Mouse (Mus musculus) limb, embryonic 14.5 days (tissue): ENCODE data around the gene Gpatch4. TPM values are rescaled to one million over a fixed set of nuclear protein-coding genes. Genes with fewer than 3 reads are reported as not detected.

Source experiments
- ATAC-seq: fragments of 200-750 bp; cut with Nextera tagmentation; 2 replicates; pipeline ENCODE4 v1.8.0; 2017; ENCODE audit warnings: low read depth, moderate number of reproducible peaks, moderate TSS enrichment; ENCODE audit not compliant: low FRiP score
- DNase-seq: peaks from one replicate; pipeline ENCODE4 v3.0.0-alpha.2; 2015; ENCODE audit warnings: low spot score
- H3K27ac ChIP-seq: fragments of 300-500 bp; sonication (generic); replicated peaks from 2 replicates; pipeline ENCODE4 v1.5.1; 2014; ENCODE audit warnings: low read depth, mild to moderate bottlenecking, low read length, moderate library complexity, mixed read lengths
- H3K27me3 ChIP-seq: fragments of 300-500 bp; sonication (generic); 2 replicates; pipeline ENCODE4 v1.6.1; 2014; ENCODE audit warnings: low read length, mixed read lengths; ENCODE audit not compliant: control insufficient read depth, insufficient read depth
- H3K36me3 ChIP-seq: fragments of 300-500 bp; sonication (generic); 2 replicates; pipeline ENCODE4 v1.6.1; 2014; ENCODE audit warnings: mild to moderate bottlenecking, low read length, moderate library complexity, mixed read lengths; ENCODE audit not compliant: control insufficient read depth, insufficient read depth
- H3K4me1 ChIP-seq: fragments of 300-500 bp; sonication (generic); 2 replicates; pipeline ENCODE4 v1.6.1; 2014; ENCODE audit warnings: antibody characterized with exemption, low read length, mixed read lengths; ENCODE audit not compliant: control insufficient read depth, insufficient read depth
- H3K4me2 ChIP-seq: fragments of 300-500 bp; sonication (generic); replicated peaks from 2 replicates; pipeline ENCODE4 v1.6.1; 2014; ENCODE audit warnings: low read depth, mild to moderate bottlenecking, low read length, moderate library complexity; ENCODE audit not compliant: severe bottlenecking
- H3K4me3 ChIP-seq: fragments of 300-500 bp; sonication (generic); replicated peaks from 2 replicates; pipeline ENCODE4 v1.5.1; 2014; ENCODE audit warnings: low read length
- H3K9ac ChIP-seq: fragments of 300-500 bp; sonication (generic); 2 replicates; pipeline ENCODE4 v1.6.1; 2014; ENCODE audit warnings: mild to moderate bottlenecking, low read depth, low read length, moderate library complexity; ENCODE audit not compliant: severe bottlenecking
- H3K9me3 ChIP-seq: fragments of 300-500 bp; sonication (generic); 2 replicates; pipeline ENCODE4 v1.6.1; 2016; ENCODE audit warnings: low read length; ENCODE audit not compliant: control insufficient read depth
- POLR2A ChIP-seq: fragments of 200-500 bp; IDR thresholded peaks from 2 replicates; pipeline ENCODE4 v1.8.0; 2012; ENCODE audit warnings: inconsistent platforms, mild to moderate bottlenecking, moderate library complexity, borderline replicate concordance; ENCODE audit not compliant: insufficient read depth, insufficient read length; ENCODE audit errors: extremely low read depth
- WGBS: fragments of 180-500 bp; shearing (Covaris S2); extraction: QIAGEN DNeasy Blood & Tissue Kit; methylation state at CpG from one replicate; pipeline ENCODE4 v1.1.7; 2014; 5-methylcytosine and 5-hydroxymethylcytosine counted together
- polyA plus RNA-seq, 2 experiments: library from polyadenylated mRNA; depleted of rRNA in 1 of 2; stranded (reverse) in 1 of 2; unstranded in 1 of 2; fragments of >200 nt; fragmentation: Nextera tagmentation in 1 of 2; extraction: Ambion mirVana in 1 of 2; gene quantifications; 2 replicates each; pipeline versions ENCODE4 v1.2.1 to v1.2.3; 2012 to 2014

Gpatch4 gene
- polyA plus RNA-seq, 2 experiments = 16.2 to 30.2 TPM

DNA sequence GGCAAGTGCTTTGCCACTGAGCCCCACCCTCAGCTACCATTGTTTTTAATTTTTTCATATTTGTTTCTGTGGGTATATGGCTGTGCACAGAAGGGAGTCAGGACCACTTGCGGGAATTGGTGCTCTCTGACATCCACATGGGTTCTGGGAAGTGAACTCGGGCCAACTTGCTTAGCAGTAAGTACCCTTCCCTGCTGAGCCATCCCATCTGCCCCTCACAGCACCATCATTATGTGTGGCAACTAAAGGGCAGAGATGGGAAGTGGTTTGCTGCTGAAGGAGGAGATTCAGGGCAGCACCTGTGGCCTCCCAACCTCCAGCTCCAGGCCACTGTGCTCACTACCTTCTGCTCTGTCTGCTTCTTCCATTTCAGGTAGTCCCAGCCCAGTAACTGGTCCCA, 30.7 kb downstream of the Gpatch4 start:
- ATAC-seq (no peak), DNase-seq (no peak)
- 60% methylated on average over 2 of the region's 2 CpGs for WGBS
- no peak overlapping the region for H3K9ac ChIP-seq
- no peak overlapping the region for H3K27ac ChIP-seq
- H3K9me3 ChIP-seq = no peaks in the 10 kb centered on the region
- H3K4me3 ChIP-seq = no peak overlapping the region
- H3K4me1 ChIP-seq = no peaks in the 10 kb centered on the region
- H3K36me3 ChIP-seq = no peaks in the 10 kb centered on the region
- TF ChIP-seq POLR2A = no peak
- no peaks in the 10 kb centered on the region for H3K27me3 ChIP-seq
- H3K4me2 ChIP-seq = no peak overlapping the region

GRCm38 (mm10) chr3:88074351-88074750, 31.4 kb downstream of the Gpatch4 start:
- Histone ChIP-seq H3K4me3 (no peak overlapping the region), H3K27ac (no peak overlapping the region), H3K27me3 (no peaks in the 10 kb centered on the region), H3K9ac (no peak overlapping the region), H3K4me1 (no peaks in the 10 kb centered on the region), H3K4me2 (no peak overlapping the region), H3K36me3 (no peaks in the 10 kb centered on the region), H3K9me3 (no peaks in the 10 kb centered on the region)
- no peak for ATAC-seq
- WGBS = 59% methylated on average over 2 of the region's 2 CpGs
- no peak for DNase-seq
- no peak for TF ChIP-seq POLR2A

DNA sequence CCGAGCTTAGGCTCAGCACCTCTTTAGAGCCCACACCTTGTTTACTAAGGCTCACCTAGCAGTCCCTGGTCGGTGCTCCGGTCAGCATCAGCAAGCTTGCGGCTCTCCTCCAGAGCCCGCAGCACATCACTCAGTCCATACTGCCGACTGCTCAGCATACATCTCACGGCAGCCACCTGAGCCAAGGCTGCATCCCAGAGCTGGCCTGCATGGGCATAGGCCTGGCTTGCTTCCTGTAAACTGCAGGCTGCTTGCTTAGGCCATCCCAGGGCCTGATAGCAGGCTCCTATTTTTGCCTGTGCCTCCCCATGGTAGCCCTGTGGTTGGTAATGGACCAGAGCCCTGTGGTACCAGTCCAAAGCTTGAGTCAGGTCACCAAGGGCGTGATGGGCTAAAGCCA, 31.9 kb downstream of the Gpatch4 start:
- Histone ChIP-seq H3K4me3 (no peak overlapping the region), H3K36me3 (no peaks in the 10 kb centered on the region), H3K9ac (no peak overlapping the region), H3K27ac (no peak overlapping the region), H3K27me3 (no peaks in the 10 kb centered on the region), H3K9me3 (no peaks in the 10 kb centered on the region), H3K4me2 (no peak overlapping the region), H3K4me1 (no peaks in the 10 kb centered on the region)
- ATAC-seq (no peak), DNase-seq (no peak)
- no peak for TF ChIP-seq POLR2A
- WGBS = 79% methylated on average over 8 of the region's 8 CpGs

DNA sequence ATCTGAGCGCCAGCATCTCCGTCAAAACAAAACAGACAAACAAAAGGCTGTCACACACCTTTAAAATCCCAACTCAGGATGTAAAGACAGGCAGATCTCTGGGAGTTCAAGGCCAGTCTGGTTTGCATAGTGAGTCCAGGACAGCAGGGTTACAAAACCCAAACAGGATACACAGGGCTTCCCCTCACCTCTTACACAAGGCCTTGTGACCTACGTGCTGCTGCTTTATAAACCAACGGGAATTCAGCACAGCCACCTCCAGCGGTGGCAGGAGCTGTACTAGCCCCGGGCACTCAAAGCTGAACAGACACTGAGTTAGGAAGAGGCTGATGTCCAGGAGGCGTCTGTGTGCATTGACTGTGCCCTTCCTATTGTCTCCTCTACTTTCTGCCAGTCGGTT, 34.5 kb downstream of the Gpatch4 start:
- H3K36me3 ChIP-seq = no peaks in the 10 kb centered on the region
- H3K4me2 ChIP-seq = no peak overlapping the region
- no peaks in the 10 kb centered on the region for H3K27me3 ChIP-seq
- ATAC-seq (no peak), DNase-seq (no peak)
- no peaks in the 10 kb centered on the region for H3K9me3 ChIP-seq
- H3K27ac ChIP-seq = no peak overlapping the region
- no peak for TF ChIP-seq POLR2A
- WGBS = 48% methylated on average over 8 of the region's 8 CpGs
- peaks cover 9% of the 10 kb centered on the region; the same call in 1 of the 2 replicates for H3K4me1 ChIP-seq
- no peak overlapping the region for H3K4me3 ChIP-seq
- no peak overlapping the region for H3K9ac ChIP-seq

DNA sequence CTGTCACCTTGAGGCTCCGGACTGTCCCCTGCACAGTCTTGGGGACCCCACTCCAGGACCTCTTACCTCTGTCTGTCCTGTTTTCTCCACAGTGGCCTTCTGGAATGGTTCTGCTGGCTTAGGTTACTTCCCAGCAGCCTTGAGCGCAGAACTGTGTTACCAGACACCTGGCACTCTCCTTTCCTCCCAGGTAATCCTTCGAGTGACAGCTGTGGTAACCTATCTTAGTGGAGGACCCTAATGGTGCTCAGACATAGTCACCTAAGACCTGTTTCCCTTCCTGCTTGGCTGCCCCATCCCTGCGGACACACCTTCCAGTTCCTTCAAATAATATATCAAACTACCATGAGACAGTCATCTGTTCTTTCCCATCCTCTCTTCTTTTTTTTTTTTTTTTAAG, 35.3 kb downstream of the Gpatch4 start, which contains the start of gene Ttc24:
Gene Ttc24 (minus strand): TSS at position 101 of the 400 bp plus-strand sequence.
- H3K4me1 ChIP-seq = peaks cover 14% of the 10 kb centered on the region; the same call in 1 of the 2 replicates
- no peaks in the 10 kb centered on the region for H3K9me3 ChIP-seq
- TF ChIP-seq POLR2A = no peak
- H3K4me3 ChIP-seq = no peak within 1 kb of the TSS
- no peak within 1 kb of the TSS for H3K9ac ChIP-seq
- H3K4me2 ChIP-seq = no peak within 1 kb of the TSS
- DNase-seq (no peak), ATAC-seq (no peak)
- H3K27me3 ChIP-seq = no peaks in the 10 kb centered on the region
- H3K27ac ChIP-seq = no peak within 1 kb of the TSS
- 74% methylated on average over 4 of the region's 4 CpGs for WGBS
- no peaks in the 10 kb centered on the region for H3K36me3 ChIP-seq
